Mouse (Mus musculus): ENCODE measurements at regions not wholly inside any gene's neighbourhood (a gene's known extent, or its start where the extent isn't known, plus 50 kb on each side); places are given as distances from the start of the nearest gene placed in this dataset.

DNA sequence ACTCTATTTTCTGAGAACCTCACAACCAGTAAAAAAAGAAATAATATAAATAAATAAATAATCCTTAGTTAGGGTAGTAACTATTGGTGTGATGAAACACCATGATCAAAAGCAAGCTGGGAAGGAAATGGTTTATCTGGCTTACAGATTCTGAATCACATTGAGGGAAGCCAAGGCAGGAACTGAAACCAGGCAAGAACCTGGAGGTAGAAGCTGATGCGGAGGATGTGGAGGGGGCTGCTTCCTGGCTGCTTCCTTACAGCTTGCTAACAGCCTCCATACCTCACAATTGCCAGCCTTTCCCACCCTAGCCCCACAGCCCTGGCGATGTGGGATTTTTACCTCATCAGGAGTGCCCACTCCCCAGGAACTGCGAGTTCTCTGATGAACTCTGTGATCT is 190.4 kb downstream of the Shq1 start:
- Histone ChIP-seq H3K9ac (ENCODE audit: low read depth, low read length) (no peak overlapping the region), H3K9me3 (ENCODE audit: control insufficient read depth, low read length) (peaks cover 6% of the 10 kb centered on the region), H3K27me3 (ENCODE audit: control insufficient read depth, insufficient read depth, low read length) (peaks cover 3% of the 10 kb centered on the region; the same call in 1 of the 2 replicates), H3K27ac (ENCODE audit: low read depth, low read length) (no peak overlapping the region), H3K36me3 (ENCODE audit: control insufficient read depth, insufficient read depth, low read length) (no peaks in the 10 kb centered on the region), H3K4me3 (ENCODE audit: low read length) (no peak overlapping the region), H3K4me2 (replicated peaks; ENCODE audit: low read depth, low read length) (no peak overlapping the region), H3K4me1 (ENCODE audit: control insufficient read depth, insufficient read depth, low read length) (peaks cover 3% of the 10 kb centered on the region; the same call in 1 of the 2 replicates)
- ATAC-seq (ENCODE audit: low FRiP score, low TSS enrichment), result no peak
- WGBS, result 72% methylated on average over 3 of the region's 3 CpGs

DNA sequence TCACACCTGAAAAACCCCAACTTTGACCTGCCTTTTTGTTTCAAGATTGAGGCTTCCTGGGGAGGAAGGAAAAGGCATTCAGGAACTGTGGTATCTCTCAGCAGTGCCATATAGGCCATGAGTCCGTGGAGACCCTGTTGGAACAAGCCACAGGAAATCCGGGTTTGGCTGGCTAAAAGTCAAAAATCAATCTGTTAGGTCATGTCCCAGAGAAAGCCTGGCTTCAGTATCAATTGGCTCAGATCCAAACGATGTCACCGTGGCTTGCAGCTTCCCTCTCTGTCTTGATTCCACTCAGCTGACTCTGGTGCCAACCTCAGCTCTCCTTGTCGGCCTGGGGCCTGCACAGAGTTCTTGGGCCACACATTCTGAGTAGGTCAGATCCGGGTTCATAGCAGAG is 191.1 kb downstream of the Shq1 start:
- Histone ChIP-seq H3K9me3 (ENCODE audit: control insufficient read depth, low read length) (0 out of 2 replicates have a peak, but pooled peaks cover 2% of the 10 kb centered on the region), H3K27ac (ENCODE audit: low read depth, low read length) (no peak overlapping the region), H3K36me3 (ENCODE audit: control insufficient read depth, insufficient read depth, low read length) (no peaks in the 10 kb centered on the region), H3K4me1 (ENCODE audit: control insufficient read depth, insufficient read depth, low read length) (peaks cover 3% of the 10 kb centered on the region; the same call in 1 of the 2 replicates), H3K27me3 (ENCODE audit: control insufficient read depth, insufficient read depth, low read length) (peaks cover 3% of the 10 kb centered on the region; the same call in 1 of the 2 replicates), H3K4me3 (ENCODE audit: low read length) (no peak overlapping the region), H3K9ac (ENCODE audit: low read depth, low read length) (no peak overlapping the region), H3K4me2 (replicated peaks; ENCODE audit: low read depth, low read length) (no peak overlapping the region)
- WGBS, result 57% methylated on average over 6 of the region's 6 CpGs
- no peak for ATAC-seq (ENCODE audit: low FRiP score, low TSS enrichment)

DNA sequence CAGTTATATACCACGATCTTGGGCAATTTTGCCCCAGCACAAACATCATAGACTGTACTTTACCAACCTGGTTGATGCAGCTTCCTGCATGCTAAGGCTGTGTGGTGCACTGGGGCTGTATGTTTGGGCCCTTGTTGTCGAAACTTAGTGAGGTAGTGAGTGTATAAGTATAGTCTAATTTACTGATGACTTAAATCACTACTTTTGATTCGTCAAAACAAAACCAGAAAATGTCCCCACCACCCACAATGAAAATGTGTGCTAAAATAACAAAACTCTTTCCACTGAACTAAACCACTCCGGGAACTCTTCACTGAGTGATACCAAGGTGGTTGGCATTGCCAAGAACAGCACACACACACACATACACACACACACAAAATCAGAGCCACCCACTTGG is 191.5 kb downstream of the Shq1 start:
- H3K27me3 ChIP-seq (ENCODE audit: control insufficient read depth, insufficient read depth, low read length), result peaks cover 3% of the 10 kb centered on the region; the same call in 1 of the 2 replicates
- H3K27ac ChIP-seq (ENCODE audit: low read depth, low read length), result no peak overlapping the region
- H3K9ac ChIP-seq (ENCODE audit: low read depth, low read length), result no peak overlapping the region
- 76% methylated on average over 4 of the region's 4 CpGs for WGBS
- H3K9me3 ChIP-seq (ENCODE audit: control insufficient read depth, low read length), result no peaks in the 10 kb centered on the region
- peaks cover 3% of the 10 kb centered on the region; the same call in 1 of the 2 replicates for H3K4me1 ChIP-seq (ENCODE audit: control insufficient read depth, insufficient read depth, low read length)
- H3K4me3 ChIP-seq (ENCODE audit: low read length), result no peak overlapping the region
- no peaks in the 10 kb centered on the region for H3K36me3 ChIP-seq (ENCODE audit: control insufficient read depth, insufficient read depth, low read length)
- no peak overlapping the region for H3K4me2 ChIP-seq (replicated peaks; ENCODE audit: low read depth, low read length)
- no peak for ATAC-seq (ENCODE audit: low FRiP score, low TSS enrichment)

DNA sequence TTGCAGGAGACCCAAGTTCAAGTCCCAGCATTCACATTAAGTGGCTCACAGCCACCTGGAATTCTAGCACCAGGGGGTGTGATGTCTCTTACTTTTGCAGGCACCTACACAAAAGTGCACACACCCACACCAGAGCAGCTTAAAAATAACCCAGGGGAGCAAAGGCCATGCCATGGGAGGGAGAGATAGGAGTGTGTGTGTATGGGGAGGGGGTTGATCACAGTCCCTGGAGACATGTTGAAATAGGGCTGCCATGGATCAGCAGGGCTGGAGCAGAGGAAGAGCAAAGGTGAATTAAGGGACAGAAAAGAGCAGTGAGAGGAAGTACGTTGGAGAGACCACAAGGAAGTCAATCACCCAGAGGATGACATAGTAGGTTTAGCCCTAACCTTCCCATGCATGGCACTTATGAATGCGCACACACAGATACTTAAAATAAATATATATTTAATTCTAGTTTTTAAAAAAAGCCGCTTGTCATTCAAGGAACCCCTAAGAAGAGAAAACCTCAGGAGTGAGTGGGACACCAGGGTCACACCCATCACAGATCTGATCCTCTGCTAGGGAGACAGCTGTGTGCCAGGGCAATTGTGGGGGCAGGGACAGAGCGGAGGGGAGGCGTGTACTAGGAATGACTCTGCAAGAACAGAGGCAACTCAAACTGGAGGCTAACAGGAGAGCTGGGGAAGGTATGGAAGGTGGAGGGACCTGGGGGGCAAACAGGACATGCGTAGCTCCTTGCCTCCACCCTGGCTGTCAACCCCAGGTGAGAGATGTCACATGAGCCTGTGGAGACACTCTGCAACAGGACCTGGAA is 189.5 kb upstream of the Rybp start:
- no peak for ATAC-seq (ENCODE audit: low FRiP score, low TSS enrichment)
- 0 out of 2 replicates have a peak, but pooled peaks cover 7% of the 10 kb centered on the region for H3K9me3 ChIP-seq (ENCODE audit: control insufficient read depth, low read length)
- H3K4me3 ChIP-seq (ENCODE audit: low read length), result no peak overlapping the region
- 79% methylated on average over 6 of the region's 6 CpGs for WGBS
- H3K27ac ChIP-seq (ENCODE audit: low read depth, low read length), result no peak overlapping the region
- H3K4me1 ChIP-seq (ENCODE audit: control insufficient read depth, insufficient read depth, low read length), result 0 out of 2 replicates have a peak, but pooled peaks cover 3% of the 10 kb centered on the region
- H3K36me3 ChIP-seq (ENCODE audit: control insufficient read depth, insufficient read depth, low read length), result no peaks in the 10 kb centered on the region
- H3K27me3 ChIP-seq (ENCODE audit: control insufficient read depth, insufficient read depth, low read length), result no peaks in the 10 kb centered on the region; the same call in 1 of the 2 replicates
- no peak overlapping the region for H3K4me2 ChIP-seq (replicated peaks; ENCODE audit: low read depth, low read length)
- no peak overlapping the region for H3K9ac ChIP-seq (ENCODE audit: low read depth, low read length)

DNA sequence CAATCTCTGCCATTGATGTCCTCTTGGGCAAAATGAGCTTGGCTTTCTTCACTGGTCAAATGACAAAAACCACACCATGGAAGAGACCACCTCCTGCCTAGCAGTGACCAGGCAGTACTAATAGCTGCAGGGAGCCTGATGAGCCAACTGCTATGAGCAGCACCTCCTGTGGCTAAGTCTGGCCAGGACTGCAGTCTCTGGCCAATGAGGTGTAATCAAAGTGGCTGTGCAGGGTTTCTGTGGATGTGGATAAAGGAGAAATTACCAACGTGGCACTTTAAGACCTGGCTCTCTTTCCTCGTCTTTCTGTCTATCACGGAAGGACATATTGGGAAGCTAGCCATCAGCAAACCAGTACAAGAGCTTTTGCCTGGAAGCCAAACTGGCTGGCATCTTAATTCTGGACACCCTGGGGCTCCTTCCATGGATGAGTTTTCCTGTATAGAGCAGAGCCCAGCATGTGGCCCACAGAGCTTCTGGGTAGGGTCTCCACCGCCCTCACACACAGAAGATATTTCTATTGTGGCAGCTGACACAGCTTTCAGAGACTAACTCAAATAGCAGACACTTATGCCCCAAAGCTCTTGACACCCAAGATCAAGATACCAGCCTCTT is 188.2 kb upstream of the Rybp start:
- Histone ChIP-seq H3K36me3 (ENCODE audit: control insufficient read depth, insufficient read depth, low read length) (no peaks in the 10 kb centered on the region), H3K9me3 (ENCODE audit: control insufficient read depth, low read length) (0 out of 2 replicates have a peak, but pooled peaks cover 11% of the 10 kb centered on the region), H3K27me3 (ENCODE audit: control insufficient read depth, insufficient read depth, low read length) (no peaks in the 10 kb centered on the region), H3K4me3 (ENCODE audit: low read length) (no peak overlapping the region), H3K27ac (ENCODE audit: low read depth, low read length) (no peak overlapping the region), H3K4me2 (replicated peaks; ENCODE audit: low read depth, low read length) (no peak overlapping the region), H3K4me1 (ENCODE audit: control insufficient read depth, insufficient read depth, low read length) (0 out of 2 replicates have a peak, but pooled peaks cover 3% of the 10 kb centered on the region), H3K9ac (ENCODE audit: low read depth, low read length) (no peak overlapping the region)
- 84% methylated on average over 4 of the region's 4 CpGs for WGBS
- ATAC-seq (ENCODE audit: low FRiP score, low TSS enrichment), result no peak

DNA sequence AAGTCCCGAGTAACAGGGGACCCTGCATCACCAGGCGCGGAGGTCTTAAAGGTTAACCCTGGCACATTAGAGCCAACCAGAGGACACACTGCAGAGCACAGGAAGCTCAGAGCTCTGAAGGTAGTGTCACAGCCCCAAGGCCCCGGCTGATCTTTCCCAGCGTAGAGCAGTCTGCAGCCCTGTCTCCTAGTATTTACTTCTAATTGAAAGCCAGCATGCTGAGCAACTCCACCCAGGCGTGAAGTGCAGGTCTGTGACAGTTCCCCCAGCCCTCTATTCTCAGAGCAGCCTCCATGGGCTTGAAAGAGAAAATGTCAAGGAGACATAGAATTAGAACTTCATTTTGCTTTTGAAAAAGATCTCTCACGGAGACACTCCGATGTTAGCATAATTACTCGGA is 187.0 kb upstream of the Rybp start:
- Histone ChIP-seq H3K4me1 (ENCODE audit: control insufficient read depth, insufficient read depth, low read length) (0 out of 2 replicates have a peak, but pooled peaks cover 3% of the 10 kb centered on the region), H3K4me2 (replicated peaks; ENCODE audit: low read depth, low read length) (no peak overlapping the region), H3K9ac (ENCODE audit: low read depth, low read length) (no peak overlapping the region), H3K27me3 (ENCODE audit: control insufficient read depth, insufficient read depth, low read length) (no peaks in the 10 kb centered on the region), H3K27ac (ENCODE audit: low read depth, low read length) (no peak overlapping the region), H3K4me3 (ENCODE audit: low read length) (no peak overlapping the region), H3K36me3 (ENCODE audit: control insufficient read depth, insufficient read depth, low read length) (no peaks in the 10 kb centered on the region), H3K9me3 (ENCODE audit: control insufficient read depth, low read length) (0 out of 2 replicates have a peak, but pooled peaks cover 11% of the 10 kb centered on the region)
- ATAC-seq (ENCODE audit: low FRiP score, low TSS enrichment), result no peak
- 73% methylated on average over 9 of the region's 9 CpGs for WGBS

DNA sequence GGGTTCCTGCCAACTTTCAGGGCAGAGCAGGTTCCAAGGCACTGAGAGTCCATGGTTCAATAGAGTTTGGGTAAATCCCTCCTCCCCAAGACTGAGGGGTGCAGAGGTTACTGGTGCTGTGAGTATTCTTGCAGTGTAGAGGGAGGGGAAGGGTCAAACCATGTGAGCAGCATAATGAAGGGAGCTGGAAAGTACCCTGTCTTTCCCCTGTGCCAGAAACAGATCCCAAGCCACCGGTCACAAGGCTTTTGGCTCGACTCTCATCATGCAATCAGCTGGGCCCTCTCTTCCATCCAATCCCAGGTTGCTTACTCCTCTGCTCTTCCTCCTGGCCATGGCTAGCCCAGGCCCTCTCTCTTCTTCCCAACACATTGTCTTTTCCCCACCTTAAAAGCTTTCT is 182.8 kb upstream of the Rybp start:
- Histone ChIP-seq H3K4me2 (replicated peaks; ENCODE audit: low read depth, low read length) (no peak overlapping the region), H3K4me1 (ENCODE audit: control insufficient read depth, insufficient read depth, low read length) (0 out of 2 replicates have a peak, but pooled peaks cover 3% of the 10 kb centered on the region), H3K9me3 (ENCODE audit: control insufficient read depth, low read length) (0 out of 2 replicates have a peak, but pooled peaks cover 11% of the 10 kb centered on the region), H3K27ac (ENCODE audit: low read depth, low read length) (no peak overlapping the region), H3K9ac (ENCODE audit: low read depth, low read length) (no peak overlapping the region), H3K27me3 (ENCODE audit: control insufficient read depth, insufficient read depth, low read length) (no peaks in the 10 kb centered on the region), H3K4me3 (ENCODE audit: low read length) (no peak overlapping the region), H3K36me3 (ENCODE audit: control insufficient read depth, insufficient read depth, low read length) (no peaks in the 10 kb centered on the region)
- ATAC-seq (ENCODE audit: low FRiP score, low TSS enrichment), result no peak
- 79% methylated on average over 2 of the region's 2 CpGs for WGBS

DNA sequence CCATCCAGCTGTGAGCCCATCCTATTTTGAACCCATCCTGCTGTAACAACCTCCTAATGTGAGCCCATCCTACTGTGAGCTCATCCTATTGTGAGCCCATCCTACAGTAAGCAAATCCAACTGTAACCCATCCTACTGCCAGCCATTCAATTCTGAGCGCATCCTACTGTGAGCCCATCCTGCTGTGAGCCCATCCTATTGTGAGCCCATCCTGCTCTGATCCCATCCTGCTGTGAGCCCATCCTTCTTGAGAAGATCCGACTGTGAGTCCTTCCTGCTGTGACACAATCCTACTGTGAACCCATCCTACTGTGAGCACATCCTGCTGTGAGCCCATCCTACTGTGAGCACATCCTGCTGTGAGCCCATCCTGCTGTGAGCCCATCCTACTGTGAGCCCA is 175.5 kb upstream of the Rybp start:
- no peak for ATAC-seq (ENCODE audit: low FRiP score, low TSS enrichment)
- H3K9me3 ChIP-seq (ENCODE audit: control insufficient read depth, low read length), result peaks cover 5% of the 10 kb centered on the region
- H3K4me2 ChIP-seq (replicated peaks; ENCODE audit: low read depth, low read length), result no peak overlapping the region
- no peak overlapping the region for H3K4me3 ChIP-seq (ENCODE audit: low read length)
- 89% methylated on average over 2 of the region's 2 CpGs for WGBS
- H3K9ac ChIP-seq (ENCODE audit: low read depth, low read length), result no peak overlapping the region
- no peak overlapping the region for H3K27ac ChIP-seq (ENCODE audit: low read depth, low read length)
- no peaks in the 10 kb centered on the region for H3K36me3 ChIP-seq (ENCODE audit: control insufficient read depth, insufficient read depth, low read length)
- H3K27me3 ChIP-seq (ENCODE audit: control insufficient read depth, insufficient read depth, low read length), result no peaks in the 10 kb centered on the region
- H3K4me1 ChIP-seq (ENCODE audit: control insufficient read depth, insufficient read depth, low read length), result no peaks in the 10 kb centered on the region

DNA sequence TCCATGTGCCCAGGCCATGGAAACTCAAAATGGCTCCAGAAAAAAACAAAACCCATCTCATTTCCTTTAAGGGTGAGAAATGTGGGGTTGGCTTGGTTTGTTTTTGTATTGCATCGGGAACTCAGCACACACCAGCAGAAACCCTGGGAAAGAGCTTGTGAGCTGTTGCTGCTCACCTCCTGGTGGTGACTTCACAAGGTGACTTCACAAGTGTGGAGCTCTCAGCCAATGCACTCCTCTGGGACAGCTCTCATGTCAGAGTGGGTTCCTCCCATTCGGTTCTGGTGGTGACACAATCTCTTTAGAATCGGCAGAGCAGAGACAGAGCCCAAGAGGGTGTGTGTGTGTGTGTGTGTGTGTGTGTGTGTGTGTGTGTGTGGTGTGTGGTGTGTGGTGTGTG is 166.1 kb upstream of the Rybp start:
- no peak overlapping the region for H3K4me2 ChIP-seq (replicated peaks; ENCODE audit: low read depth, low read length)
- H3K9ac ChIP-seq (ENCODE audit: low read depth, low read length), result no peak overlapping the region
- 79% methylated on average over 3 of the region's 3 CpGs for WGBS
- H3K27me3 ChIP-seq (ENCODE audit: control insufficient read depth, insufficient read depth, low read length), result no peaks in the 10 kb centered on the region
- no peaks in the 10 kb centered on the region for H3K4me1 ChIP-seq (ENCODE audit: control insufficient read depth, insufficient read depth, low read length)
- H3K36me3 ChIP-seq (ENCODE audit: control insufficient read depth, insufficient read depth, low read length), result no peaks in the 10 kb centered on the region
- peaks cover 8% of the 10 kb centered on the region for H3K9me3 ChIP-seq (ENCODE audit: control insufficient read depth, low read length)
- no peak for ATAC-seq (ENCODE audit: low FRiP score, low TSS enrichment)
- H3K4me3 ChIP-seq (ENCODE audit: low read length), result no peak overlapping the region
- H3K27ac ChIP-seq (ENCODE audit: low read depth, low read length), result no peak overlapping the region

All from kidney, embryonic 14.5 days (tissue).